Mouse (Mus musculus) ES-Bruce4 (cell line): ENCODE results near the gene H1f0. TPM values are rescaled to one million over a fixed set of nuclear protein-coding genes. Genes with fewer than 3 reads are reported as not detected.

ENCODE experiments used
- H3K27ac ChIP-seq: 2 replicates; pipeline ENCODE4 v1.5.1; 2012; ENCODE audit warnings: low read length, inconsistent platforms; ENCODE audit not compliant: insufficient read depth
- H3K27me3 ChIP-seq: 2 replicates; pipeline ENCODE4 v1.6.1; 2012; ENCODE audit warnings: mild to moderate bottlenecking, low read length, inconsistent platforms; ENCODE audit not compliant: control insufficient read depth, poor library complexity, insufficient read depth, severe bottlenecking
- H3K36me3 ChIP-seq: 2 replicates; pipeline ENCODE4 v1.6.1; 2012; ENCODE audit warnings: inconsistent platforms, mild to moderate bottlenecking, low read length, moderate library complexity; ENCODE audit not compliant: control insufficient read depth, poor library complexity, insufficient read depth, severe bottlenecking
- H3K4me1 ChIP-seq: one replicate; pipeline ENCODE4 v1.8.1; 2011; ENCODE audit warnings: low read length; ENCODE audit not compliant: control insufficient read depth, insufficient read depth
- H3K4me3 ChIP-seq: 2 replicates; pipeline ENCODE4 v1.5.1; 2011; ENCODE audit warnings: low read depth, mild to moderate bottlenecking, low read length
- H3K9ac ChIP-seq: 2 replicates; pipeline ENCODE4 v1.6.1; 2012; ENCODE audit warnings: low read depth, mild to moderate bottlenecking, inconsistent platforms; ENCODE audit not compliant: poor library complexity, severe bottlenecking
- H3K9me3 ChIP-seq: replicated peaks from 2 replicates; pipeline ENCODE4 v1.6.1; 2012; ENCODE audit warnings: mild to moderate bottlenecking, low read length, inconsistent platforms; ENCODE audit not compliant: control insufficient read depth, poor library complexity, insufficient read depth, severe bottlenecking
- CTCF ChIP-seq: IDR thresholded peaks from one replicate; pipeline ENCODE4 v1.8.1; 2011; ENCODE audit warnings: low read depth, low read length
- EP300 ChIP-seq: IDR thresholded peaks from 2 replicates; pipeline ENCODE4 v1.6.1; 2011; ENCODE audit warnings: low read depth, low read length; ENCODE audit not compliant: insufficient read depth
- POLR2A ChIP-seq: IDR thresholded peaks from one replicate; pipeline ENCODE4 v1.8.1; 2011; ENCODE audit warnings: low read length; ENCODE audit not compliant: insufficient read depth
- polyA plus RNA-seq: library from polyadenylated mRNA; stranded (reverse); fragments of >200 nt; gene quantifications from 2 replicates; pipeline ENCODE4 v1.2.4, GENCODE M21; 2011; ENCODE audit warnings: low read depth; ENCODE audit not compliant: missing spikeins, insufficient read depth, insufficient read length

Gene H1f0
- polyA plus RNA-seq, 1 experiment: 59.8 TPM

- no peaks in the 10 kb centered on the region for H3K9me3 ChIP-seq
- no peak overlapping the region for H3K27ac ChIP-seq
- TF ChIP-seq CTCF: no peak
- no peak for TF ChIP-seq POLR2A
- H3K9ac ChIP-seq: no peak overlapping the region; the same call in 1 of the 2 replicates
- H3K27me3 ChIP-seq: no peaks in the 10 kb centered on the region
- peak overlapping the region; percentile 30 for H3K4me3 ChIP-seq
- peaks cover 5% of the 10 kb centered on the region for H3K4me1 ChIP-seq
- H3K36me3 ChIP-seq: peaks cover 9% of the 10 kb centered on the region; the same call in 1 of the 2 replicates
These were observed 12.5 kb downstream of the H1f0 start for GRCm38 (mm10) chr15:79040501-79041416.

DNA sequence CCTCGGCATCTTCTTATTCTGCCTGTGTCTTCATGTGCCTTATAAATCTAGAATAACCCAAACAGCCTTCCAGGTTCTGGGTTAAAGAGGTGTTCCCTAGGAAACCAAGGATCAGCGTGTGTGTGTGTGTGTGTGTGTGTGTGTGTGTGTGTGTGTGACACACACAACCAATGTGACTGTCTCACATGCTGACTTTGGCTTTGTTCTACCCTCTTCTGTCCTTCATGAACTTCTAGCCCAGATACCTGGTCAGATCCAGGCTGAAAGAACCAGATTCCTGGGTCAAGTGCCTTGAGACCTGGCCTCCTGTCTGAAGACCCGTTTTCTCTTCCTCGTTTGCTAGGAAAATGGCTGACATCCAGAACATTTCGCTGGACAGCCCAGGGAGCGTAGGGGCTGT lies 13.3 kb downstream of the H1f0 start, which contains the start of gene Galr3:
Galr3 (plus strand) TSS at position 301 of the 400 bp plus-strand sequence.
- TF ChIP-seq CTCF (no peak), EP300 (no peak), POLR2A (no peak)
- Histone ChIP-seq H3K27me3 (no peaks in the 10 kb centered on the region), H3K9me3 (no peaks in the 10 kb centered on the region), H3K4me3 (peak within 1 kb of the TSS; percentile 55), H3K36me3 (0 out of 2 replicates have a peak, but pooled peaks cover 5% of the 10 kb centered on the region), H3K4me1 (peaks cover 5% of the 10 kb centered on the region), H3K27ac (no peak within 1 kb of the TSS), H3K9ac (peak within 1 kb of the TSS; percentile 75)

DNA sequence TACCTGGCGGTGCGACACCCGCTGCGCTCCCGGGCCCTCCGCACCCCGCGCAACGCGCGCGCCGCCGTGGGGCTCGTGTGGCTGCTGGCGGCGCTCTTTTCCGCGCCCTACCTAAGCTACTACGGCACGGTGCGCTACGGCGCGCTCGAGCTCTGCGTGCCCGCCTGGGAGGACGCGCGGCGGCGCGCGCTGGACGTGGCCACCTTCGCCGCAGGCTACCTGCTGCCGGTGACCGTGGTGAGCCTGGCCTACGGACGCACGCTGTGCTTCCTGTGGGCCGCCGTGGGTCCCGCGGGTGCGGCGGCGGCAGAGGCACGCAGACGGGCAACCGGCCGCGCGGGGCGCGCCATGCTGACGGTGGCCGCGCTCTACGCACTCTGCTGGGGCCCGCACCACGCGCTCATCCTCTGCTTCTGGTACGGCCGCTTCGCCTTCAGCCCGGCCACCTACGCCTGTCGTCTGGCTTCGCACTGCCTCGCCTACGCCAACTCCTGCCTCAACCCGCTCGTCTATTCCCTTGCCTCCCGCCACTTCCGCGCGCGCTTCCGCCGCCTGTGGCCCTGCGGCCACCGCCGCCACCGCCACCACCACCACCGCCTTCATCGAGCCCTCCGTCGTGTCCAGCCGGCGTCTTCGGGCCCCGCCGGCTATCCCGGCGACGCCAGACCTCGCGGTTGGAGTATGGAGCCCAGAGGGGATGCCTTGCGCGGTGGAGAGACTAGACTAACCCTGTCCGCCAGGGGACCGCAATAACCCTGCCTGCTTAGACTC lies 14.7 kb downstream of the H1f0 start:
- Histone ChIP-seq H3K27me3 (no peaks in the 10 kb centered on the region), H3K9ac (peak overlapping the region; percentile 75), H3K4me1 (peaks cover 4% of the 10 kb centered on the region), H3K36me3 (no peaks in the 10 kb centered on the region), H3K27ac (no peak overlapping the region), H3K9me3 (no peaks in the 10 kb centered on the region), H3K4me3 (peak overlapping the region; percentile 55)
- TF ChIP-seq POLR2A (no peak), CTCF (no peak)

- TF ChIP-seq CTCF: no peak
- TF ChIP-seq POLR2A: no peak
- no peak for TF ChIP-seq EP300
- Histone ChIP-seq H3K27ac (no peak overlapping the region), H3K27me3 (no peaks in the 10 kb centered on the region), H3K36me3 (no peaks in the 10 kb centered on the region), H3K4me1 (peaks cover 2% of the 10 kb centered on the region), H3K9ac (no peak overlapping the region), H3K9me3 (no peaks in the 10 kb centered on the region), H3K4me3 (no peak overlapping the region)
These were observed 16.6 kb downstream of the H1f0 start for GRCm38 (mm10) chr15:79044837-79045236.

DNA sequence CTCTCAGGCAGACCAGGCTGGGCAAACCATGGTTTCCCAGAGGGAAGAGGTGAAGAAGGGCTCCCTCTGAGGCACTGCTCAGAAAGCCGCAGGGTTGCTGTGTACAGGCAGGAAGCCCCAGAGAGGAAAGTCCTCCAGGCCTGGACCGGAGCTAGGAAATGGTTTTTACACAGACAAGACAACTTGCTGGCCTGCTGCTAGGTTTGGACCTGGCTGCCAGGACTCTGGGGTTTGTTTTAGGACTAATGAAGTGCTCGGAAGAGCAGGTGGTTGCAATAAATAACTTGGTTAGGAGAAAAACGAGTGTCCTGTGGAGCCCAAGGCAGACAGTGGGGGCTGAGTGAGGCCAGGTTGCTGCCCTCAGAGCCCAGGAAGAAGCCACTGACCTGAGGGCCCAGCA lies 19.9 kb downstream of the H1f0 start:
- H3K9me3 ChIP-seq: no peaks in the 10 kb centered on the region
- TF ChIP-seq EP300 (no peak), POLR2A (no peak), CTCF (no peak)
- no peak overlapping the region for H3K9ac ChIP-seq
- H3K27ac ChIP-seq: no peak overlapping the region
- H3K36me3 ChIP-seq: no peaks in the 10 kb centered on the region
- H3K27me3 ChIP-seq: no peaks in the 10 kb centered on the region
- no peak overlapping the region for H3K4me3 ChIP-seq
- peaks cover 5% of the 10 kb centered on the region for H3K4me1 ChIP-seq
